Mouse (Mus musculus): ENCODE data around the gene Cyp26b1.
"Not testable (repeated sequence)": the region's sequence is repeated elsewhere in the genome, so short reads cannot be mapped to it uniquely, and the experiment has no call there.

Cyp26b1 gene

DNA sequence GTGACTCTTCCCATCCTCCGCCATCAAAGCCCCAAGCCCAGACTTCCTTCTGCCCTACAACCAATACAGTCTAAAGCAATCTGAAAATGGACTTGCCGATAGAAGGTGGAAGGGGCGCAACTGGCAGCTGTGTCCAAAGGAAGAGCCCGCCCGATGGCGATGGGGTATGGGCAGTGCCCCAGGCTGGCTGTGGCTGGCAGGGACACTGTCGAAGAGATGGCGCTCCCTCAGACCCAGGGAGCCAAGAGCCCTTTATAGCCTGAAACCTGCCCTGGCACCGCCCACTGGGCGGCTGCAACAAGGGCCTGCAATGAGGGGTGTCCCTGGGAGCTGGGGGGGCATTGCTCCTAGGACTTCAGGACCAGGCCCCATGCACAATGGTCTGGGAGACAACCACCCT, at the start of gene Cyp26b1:
Gene Cyp26b1 (minus strand): TSS at position 216 of the 400 bp plus-strand sequence.
- peak; percentile 42 for DNase-seq (ENCODE audit: low spot score)

DNA sequence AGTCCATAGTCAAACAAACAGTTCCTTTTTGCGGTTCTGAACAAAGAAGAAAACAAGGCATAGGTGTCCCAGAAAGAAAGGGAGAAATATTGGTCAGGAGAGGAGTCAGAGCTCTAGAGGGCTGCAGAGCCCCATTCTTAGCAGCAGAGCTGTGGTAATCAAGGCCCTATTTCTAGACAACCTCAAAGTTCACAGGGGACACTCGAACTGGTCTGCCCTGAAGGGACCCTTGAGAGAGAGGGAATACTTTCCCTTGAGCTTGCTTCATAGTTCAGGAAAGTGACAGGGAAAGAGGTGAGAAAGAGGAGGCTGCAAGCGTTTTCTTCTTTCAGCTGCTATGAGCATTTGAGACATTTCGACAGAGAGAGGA, 47.3 kb upstream of the Cyp26b1 start:
- DNase-seq (ENCODE audit: low spot score): no peak

DNA sequence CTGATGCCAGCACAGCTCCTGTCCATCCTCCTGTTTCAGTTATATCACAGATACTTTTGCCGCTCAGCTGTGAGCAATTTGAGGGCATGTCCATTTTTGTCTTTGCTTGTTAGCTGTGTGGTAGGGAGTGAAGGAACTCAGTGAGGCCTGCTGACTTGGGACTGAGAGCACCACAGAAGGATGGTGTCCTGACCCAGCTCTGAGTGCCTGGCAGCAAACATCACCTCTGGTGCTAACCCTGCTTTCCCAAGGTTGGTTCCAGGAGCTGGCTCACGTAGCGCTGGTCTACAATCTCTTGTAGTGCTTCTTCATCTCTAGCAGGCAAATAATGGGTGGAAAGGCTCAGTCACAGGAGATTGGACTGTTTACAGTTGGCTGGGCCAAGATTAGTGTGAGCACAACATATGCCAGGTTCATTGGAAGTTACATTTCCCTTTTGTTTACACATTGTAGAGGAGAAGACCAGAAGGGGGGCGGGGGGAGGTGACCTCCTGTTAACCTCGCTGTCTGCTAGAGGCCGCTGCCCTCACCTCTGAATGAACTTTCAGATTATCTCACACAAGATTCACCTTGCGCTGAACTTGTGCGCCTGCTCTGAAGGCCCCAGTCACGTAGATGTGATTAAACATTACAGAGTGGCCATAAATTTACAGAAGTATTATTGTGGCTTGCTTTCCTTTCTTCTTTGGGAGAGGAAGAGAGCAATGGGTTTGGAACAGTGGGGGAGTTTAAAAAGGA, 46.8 kb upstream of the Cyp26b1 start:
- no peak for DNase-seq (ENCODE audit: low spot score)

DNA sequence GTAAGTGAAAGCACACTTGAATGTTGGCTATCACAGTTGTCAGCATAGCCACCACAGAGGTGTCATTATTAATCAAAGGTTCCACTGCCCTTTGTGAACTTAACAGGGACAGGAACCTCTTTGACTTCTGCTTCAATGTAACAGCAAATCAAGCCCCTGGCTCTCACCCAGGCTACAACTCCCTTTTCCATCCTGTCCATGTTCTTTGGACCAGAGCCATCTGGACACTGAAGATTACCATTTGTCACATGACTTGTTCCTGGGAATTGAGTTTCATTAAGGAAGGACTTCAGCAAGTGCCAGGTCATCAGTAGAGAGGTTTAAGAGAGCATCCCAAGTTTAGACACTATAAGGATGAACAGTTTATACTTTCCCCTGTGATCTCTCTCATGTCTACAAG, 44.5 kb upstream of the Cyp26b1 start:
- DNase-seq (ENCODE audit: low spot score): peak; percentile 49

DNA sequence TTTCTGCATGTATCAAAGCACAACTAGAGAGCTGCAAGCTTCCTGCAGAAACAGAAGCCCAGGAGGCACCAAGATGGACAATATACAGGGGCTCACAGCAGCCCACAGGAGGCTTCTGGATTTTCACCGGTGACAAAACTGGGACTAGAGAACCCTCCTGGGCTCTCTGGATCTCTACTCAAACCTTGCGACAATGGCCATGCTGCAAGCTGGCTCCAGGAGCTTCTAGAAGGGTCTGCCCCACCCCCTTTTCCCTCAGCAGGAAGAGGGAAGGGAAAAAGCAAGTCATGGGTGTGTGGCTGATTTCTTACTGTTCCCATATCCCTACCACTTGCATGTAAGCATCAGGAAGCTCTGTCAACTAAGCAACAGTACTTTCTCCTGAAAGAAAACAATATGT, 37.9 kb upstream of the Cyp26b1 start:
- DNase-seq (ENCODE audit: low spot score): no peak

DNA sequence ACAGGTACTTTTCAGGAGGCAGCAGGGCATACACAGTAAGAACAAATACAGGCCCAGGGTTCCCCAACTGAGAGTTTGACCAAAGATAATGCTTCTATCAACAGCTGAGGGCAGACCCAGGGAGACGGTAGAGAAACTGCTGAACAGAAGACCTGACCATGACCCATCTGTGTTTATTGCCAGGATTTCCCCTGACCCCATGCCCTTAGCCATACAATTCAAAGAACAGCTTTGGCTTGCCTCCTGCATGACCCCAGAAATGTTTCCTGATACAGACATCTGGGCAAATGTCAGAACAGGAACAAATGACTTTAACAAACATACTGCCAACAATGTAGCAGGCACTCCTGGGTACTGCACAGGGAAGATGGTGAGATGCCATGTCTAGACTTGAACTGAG, 36.6 kb upstream of the Cyp26b1 start:
- no peak for DNase-seq (ENCODE audit: low spot score)

DNA sequence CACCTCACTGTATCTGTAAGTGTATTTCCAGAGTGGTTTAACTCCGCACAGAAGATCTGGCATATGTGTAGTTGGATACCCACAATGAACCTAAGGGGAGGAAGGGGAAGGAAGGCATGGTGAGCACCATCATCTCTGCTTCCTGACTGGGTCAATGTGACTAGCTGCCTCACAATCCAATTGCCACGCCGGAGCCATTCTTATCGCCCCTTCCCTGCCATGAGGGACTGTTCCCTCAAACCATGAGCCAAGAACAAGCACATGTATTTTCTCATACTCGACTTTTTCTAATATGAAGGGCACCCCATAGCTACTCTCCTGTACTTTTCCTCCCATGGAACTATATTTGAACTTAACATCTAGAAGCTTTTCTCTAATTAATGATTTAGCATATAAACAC, 35.1 kb upstream of the Cyp26b1 start:
- DNase-seq (ENCODE audit: low spot score): no peak

DNA sequence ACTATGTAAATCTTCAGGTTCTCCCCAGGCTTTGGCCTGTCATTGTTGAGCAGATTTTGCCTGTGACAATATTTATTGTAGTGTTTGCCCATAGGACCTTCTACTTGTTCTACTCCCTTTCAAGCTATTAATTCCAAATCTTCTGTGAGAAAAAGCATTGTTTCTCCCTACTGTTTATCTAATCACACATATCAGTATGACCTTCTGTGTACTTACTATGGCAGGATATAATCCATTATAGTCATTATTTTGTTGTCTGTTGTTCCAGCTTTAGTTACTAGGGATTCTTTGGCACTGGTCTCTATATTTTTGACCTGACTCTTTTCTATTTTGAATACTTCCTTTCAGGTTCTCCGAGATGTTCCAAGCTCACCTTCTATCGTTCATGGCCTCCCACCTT, 32.7 kb upstream of the Cyp26b1 start:
- DNase-seq (ENCODE audit: low spot score): no peak

DNA sequence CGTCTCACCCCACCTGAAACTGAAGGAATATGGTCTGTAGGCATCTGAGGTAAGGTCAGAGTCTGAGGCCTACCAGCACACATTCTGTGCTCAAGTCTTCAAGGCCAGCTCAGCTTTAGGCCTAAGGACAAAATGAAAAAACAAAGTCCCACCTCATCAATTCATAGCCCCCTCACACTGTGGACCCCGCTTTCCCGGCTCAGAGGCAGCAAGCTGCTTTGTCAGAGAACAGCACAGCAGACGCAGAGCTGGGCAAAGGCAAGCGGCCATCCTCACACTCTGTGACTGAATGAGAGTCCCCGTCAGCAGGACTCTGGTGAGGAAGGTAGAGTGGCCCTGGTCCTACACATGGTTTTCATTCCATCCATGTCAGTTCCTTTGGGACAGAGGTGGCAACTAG, 25.5 kb upstream of the Cyp26b1 start:
- DNase-seq (ENCODE audit: low spot score): no peak

DNA sequence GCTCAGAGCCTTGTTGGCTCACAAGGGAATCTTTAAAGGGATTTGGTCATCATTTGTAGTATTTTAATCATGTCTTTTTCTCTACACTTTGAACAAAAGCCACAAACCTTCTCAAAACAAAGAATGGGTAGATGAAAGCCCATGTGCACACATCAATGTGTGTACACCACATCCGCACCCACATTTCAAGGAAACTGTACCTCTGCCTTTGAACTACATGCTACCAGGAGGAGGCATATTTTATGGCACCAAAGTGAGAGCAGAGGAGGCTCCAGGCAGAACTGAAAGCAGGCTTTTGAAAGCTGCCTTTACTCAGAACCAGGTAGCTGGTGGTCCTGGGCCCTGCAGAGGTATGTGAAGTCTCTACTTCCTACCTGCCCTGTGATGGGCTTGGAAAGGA, 23.3 kb upstream of the Cyp26b1 start:
- DNase-seq (ENCODE audit: low spot score): no peak

DNA sequence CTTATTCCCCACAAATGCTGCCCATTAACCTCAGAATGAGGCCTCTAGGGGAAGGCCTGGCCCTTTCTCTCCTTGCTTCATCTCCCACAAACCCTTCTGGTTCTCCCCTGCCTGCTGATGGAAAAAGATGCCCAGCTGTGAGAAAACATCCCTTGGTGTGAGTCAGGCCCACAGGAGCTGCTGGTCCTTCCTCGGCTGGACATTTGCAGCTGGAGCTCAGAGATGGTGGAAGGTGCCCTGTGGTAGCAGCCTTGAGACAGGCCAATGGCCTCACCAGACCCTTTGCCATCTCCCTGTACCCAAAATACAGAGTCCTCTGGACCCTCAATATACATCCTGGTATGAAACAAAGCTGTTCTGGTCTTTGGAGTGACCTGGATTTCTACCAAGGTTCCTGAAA, 22.9 kb upstream of the Cyp26b1 start:
- DNase-seq (ENCODE audit: low spot score): no peak

DNA sequence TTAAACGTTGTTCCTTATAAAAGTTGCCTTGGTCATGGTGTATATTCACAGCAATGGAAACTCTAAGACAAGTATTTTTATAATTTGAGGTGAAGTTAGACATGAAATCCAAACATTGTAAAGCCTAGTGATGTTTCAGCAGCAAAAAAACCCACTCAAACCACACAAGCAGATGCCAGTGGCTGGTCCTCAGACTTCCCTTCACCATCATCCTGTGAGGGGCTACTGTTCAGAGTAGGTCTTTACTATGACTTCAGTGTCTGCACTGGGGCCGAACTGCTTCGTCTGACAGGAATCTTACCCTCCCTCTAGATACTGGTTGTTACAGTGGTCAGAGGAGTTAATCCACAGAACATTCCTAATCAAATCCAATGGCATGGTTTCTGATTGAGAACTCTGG, 19.9 kb upstream of the Cyp26b1 start:
- DNase-seq (ENCODE audit: low spot score): no peak

DNA sequence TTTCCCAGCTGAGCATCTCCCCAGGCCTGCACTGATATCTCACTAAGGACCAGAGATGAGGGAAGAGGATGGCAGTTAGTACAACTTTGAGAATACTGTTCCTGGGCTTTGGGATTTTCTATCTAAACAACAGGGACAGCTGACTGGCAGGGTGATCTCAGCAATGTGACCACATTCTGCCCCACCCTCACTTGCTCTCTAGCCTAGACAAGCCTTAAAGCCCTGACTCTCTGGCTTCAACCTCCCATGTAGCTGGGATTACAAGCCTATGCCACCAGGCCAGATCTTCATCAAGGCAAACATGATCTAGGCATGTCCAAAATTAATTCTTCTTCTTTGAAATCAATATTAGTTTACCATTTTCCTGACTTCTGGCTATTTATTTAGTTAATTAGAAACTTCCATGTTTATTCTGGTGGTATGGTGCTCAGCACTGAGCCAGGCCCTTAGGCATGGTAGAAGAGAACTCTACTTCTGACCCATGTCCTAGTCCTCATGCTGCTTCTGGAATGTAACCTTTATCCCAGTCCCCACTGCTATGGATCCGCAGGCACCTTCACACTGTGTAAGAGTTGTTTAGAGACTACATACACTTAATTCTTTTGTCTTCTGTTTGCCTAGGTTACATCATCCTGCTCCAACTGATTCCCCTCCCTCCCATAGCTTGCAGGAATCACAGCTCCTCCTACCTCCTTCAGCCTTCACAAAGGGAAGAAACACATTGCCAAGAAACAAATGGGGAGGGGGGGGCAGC, 7.6 kb upstream of the Cyp26b1 start:
- no peak for DNase-seq (ENCODE audit: low spot score)

DNA sequence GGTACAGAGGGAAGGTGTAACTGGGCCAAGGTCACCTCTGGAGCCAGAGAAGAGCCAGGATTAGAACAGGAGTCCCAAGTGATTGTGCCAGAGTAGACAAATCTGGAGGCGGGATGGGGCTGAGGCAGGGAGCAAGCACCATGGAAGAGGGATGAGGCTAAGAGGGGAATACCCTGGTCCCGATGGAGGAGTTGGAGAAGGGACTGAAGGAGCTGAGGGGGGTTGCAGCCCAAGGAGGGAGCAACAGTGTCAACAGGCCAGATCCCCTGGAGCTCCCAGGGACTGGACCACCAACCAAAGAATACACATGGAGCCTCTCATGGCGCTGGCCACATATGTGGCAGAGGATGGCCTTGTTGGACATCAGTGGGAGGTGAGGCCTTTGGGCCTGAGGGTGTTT, 5.6 kb upstream of the Cyp26b1 start:
- DNase-seq (ENCODE audit: low spot score): not testable (repeated sequence)

DNA sequence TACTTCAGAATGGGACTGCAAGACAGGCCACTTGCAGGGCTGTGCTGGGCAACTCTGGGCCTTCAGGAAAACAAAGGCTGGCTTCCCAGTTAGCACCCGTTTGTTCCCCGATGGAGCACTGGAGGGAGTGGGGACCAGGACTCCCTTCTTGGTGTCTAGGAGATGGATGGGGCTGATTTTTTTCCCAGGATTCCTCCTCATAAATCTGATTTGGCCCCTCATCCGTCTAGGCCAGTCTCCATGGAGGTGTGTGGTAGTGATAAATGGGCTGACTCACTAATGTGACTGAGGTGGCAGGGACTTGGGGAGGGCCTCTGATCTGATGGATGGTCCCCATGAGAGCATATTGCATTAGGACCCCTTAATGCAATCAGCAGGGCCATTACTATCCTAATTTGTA, 5.0 kb upstream of the Cyp26b1 start:
- DNase-seq (ENCODE audit: low spot score): no peak

DNA sequence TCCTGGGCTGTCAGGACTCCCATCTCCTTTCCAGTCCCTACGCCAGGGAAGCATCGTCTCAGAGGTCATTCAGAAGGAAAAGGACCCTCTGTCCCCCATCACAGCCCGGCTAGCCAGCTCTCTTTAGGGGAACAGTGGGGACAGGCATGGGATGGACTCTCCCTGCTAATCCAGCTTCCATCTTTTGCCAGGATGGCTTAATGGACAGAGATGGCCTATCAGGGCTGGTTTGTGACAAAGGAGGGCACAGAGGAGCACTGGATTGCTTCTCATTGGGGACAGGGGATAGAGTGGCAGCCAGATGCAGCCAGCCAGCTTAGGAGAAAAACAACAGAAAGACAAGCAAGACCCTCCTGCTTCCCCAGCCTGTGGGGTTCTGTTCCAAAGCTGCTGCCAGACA, 918 bp upstream of the Cyp26b1 start:
- DNase-seq (ENCODE audit: low spot score): no peak

DNA sequence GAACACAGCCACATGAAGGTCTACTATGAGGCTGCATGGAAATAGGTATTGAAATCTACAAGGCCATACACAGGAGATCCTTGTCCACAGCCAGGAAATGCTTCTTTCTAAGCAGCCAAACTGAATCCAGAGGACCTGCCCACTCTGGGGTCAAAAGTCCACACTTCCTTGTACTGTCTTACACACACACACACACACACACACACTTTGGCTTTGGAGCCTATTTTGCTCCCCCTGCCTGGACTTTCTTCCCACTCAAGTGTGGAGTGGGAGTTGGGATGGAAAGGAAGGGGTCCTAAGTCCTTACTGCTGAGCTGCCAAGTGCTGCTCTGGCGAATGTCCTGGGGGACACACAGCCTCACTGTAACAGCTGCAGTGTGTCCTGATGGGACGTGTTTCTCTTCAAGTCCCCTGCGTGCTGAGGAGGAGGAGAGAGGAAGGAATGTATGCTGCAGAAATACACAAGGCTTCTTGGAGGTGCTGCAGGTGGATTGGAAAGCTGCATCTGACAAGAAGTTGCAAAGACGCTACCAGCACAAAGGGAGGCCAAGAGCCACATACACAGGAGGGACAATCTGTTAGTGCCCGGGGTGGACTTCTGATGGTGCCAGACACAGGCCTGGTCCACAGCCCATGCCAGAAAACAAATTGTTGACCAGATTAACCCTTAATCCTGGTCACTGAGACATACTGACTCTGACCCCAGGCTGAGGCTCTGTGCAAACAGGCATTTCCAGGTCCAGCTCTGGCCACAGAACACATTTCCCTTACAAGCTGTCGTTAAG, 2.6 kb downstream of the Cyp26b1 start:
- DNase-seq (ENCODE audit: low spot score): no peak

DNA sequence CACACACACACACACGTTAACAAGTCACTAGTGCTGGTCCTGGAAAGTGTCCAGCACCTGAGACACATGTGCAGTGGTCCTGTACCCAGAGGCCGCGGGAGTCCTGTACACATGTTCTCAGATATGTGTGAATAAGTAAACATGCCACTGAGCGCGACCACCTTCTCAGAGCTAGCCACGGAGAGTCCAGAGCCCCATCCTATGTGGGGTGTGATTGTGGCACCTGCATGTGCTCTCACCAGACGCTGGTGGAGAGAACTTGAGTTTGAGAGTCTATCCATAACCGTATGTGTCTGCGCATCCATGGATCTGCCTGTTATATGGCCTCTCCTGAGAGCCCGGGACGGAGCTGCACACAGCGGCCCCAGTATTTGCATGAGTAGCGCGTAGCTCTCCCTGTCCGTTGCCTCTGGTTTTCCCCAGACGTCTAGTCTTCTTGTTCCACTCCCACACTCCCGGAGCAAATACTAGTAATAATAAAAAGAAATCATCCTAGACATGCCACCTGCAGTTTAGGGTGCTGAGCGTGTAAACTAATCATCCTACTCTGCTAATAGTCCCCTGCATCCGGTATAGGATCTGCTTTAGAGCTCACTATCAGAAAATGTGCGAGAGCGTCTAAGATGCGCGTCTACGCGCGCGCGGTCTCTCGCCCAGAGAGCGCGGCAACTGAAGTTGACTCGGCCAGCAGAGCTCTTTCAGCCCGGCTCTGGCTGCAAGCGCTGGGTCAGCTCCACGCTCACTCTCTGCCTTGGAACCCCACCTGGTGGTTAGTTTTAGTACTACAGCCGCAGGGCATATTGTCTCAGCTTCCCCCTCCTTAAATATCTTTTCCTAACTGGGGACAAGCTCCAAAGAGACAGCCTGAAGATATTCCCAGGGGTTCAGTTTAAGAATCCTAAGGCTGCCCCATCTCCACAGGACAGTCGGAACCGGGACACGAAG, 3.7 kb downstream of the Cyp26b1 start:
- DNase-seq (ENCODE audit: low spot score): peak; percentile 96

DNA sequence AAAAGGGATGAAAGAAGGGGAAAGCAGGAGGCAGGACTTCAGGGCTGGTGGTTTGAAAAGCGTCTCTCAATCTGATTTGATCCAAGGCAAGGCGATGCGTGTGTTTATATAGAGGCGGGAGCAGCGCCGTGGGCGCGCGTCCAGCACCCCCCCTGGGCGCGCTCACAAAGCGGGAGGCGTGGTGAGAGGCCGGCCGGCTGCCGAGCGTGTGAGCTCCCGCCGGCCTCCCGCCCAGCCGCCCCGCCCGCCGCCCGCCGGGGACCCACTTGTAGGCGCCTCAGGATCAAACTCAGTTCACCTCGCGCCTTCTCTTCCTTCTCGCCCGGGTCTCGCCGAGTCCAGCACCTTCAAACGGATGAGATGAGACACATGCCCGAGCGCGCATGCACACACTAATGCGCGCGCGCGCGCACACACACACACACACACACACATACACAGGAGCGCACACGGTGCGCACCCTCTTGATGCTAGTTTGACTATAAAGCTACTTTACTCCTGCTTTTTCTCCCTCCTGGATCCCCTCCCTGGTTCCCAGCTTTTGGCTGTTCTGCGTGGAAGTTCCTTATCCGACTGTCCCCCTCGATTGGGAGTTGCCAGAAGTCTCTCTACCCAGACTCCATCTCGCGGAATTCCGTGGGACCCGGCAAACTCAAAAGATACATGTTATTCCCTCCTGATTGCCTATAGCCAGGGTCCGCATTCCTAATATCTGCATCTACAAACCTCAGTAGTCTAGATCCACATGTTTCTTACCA, 4.6 kb downstream of the Cyp26b1 start:
- peak; percentile 88 for DNase-seq (ENCODE audit: low spot score)

DNA sequence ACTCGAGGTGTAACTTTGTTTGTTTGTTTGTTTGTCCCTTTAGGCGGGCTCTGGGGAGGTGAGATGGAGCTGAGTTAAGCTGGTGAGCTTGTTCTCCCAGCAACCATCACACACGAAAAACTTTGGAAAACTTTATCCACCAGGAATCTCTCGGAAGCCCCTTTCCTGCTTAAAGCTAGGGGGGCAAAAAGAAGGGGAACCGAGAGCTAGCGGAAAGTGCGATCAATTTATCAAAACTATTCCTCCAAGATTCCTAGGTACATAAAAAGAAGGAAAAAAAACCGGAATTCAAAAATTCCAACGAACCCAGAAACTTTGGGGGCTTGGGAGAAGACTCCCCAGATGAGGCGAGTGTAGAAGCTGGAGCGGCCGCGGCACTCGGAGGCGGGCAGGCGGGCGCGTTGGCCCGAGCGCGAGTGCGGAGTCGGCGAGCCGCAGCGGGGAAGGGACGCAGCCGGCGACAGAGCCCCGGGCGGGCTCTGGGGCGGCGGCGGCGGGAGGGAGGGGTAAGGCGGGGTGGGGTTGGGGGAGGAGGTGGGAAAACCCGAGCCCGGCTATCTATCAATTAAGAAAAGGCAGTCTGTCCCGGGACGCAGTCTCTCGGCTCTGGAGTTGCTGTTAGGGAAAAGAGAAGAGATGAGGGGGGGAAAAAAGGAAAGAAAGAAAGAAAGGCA, 5.3 kb downstream of the Cyp26b1 start:
- DNase-seq (ENCODE audit: low spot score): peak; percentile 58

Data from testis, postnatal 10 days (tissue).